ENCODE assay signal across 21 mouse cellular contexts in the genomic region with DNA sequence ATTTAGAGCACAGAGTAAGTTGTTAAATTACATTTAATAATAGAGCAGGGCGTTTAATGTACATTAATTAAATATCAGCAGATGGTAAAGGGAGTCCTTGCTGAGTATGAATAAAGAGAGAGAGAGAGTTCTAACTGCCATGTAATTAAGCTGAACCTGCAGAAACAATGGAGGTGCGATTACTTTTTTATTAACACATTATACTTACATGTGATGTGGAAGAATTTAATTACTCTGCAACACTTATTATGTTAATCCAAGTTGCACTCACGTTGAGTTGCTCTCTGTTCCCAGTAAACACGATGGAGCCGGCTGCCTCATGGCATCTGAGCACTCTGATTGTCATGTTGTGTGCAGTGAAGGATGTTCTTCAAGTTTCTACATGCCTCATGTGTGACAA.
DNase-seq lines count a peak whose midpoint lies in the region; ATAC-seq lines count a peak whose summit lies in the region.
"Had no signal": no experiment of that assay in that cellular context is flagged by ENCODE, and none has a peak within 500 bp of the region (broad histone marks: within the 10 kb centered on the region; RNA-seq: fewer than 3 reads in every experiment).

No protein-coding gene starts in this region.

- H3K4me3 ChIP-seq in neural tube, embryonic 12.5 days, result no peak overlapping the region
- no peak overlapping the region for H3K4me3 ChIP-seq in forebrain, embryonic 15.5 days
- H3K4me3 ChIP-seq in neural tube, embryonic 13.5 days, result no peak overlapping the region
- H3K4me3 ChIP-seq: embryonic facial prominence, embryonic 13.5 days; left cerebral cortex, adult 2 months; midbrain, embryonic 15.5 days had no signal

- no peak for DNase-seq in neural tube, embryonic 10.5 days (ENCODE audit: extremely low spot score, low spot score)
- no peak for DNase-seq in urinary bladder, postnatal 36 days (ENCODE audit: low spot score in 2 of 2)
- no peak for DNase-seq in kidney, adult 8-10 months
- DNase-seq in lung, adult 18-20 months, result no peak
- DNase-seq: adrenal gland, postnatal 10 days; cerebellum, adult 11 months; cerebellum, postnatal 10 days; gastrocnemius, postnatal 36 days; kidney, adult 18-20 months; kidney, postnatal 10 days; left cerebral cortex, postnatal 4 days; liver; lung, postnatal 10 days; right cerebral cortex, postnatal 14 days; thymus, adult 18-20 months had no signal

- H3K4me1 ChIP-seq in neural tube, embryonic 12.5 days, result no peaks in the 10 kb centered on the region
- H3K4me1 ChIP-seq in forebrain, embryonic 15.5 days, result peaks cover 16% of the 10 kb centered on the region
- peaks cover 8% of the 10 kb centered on the region for H3K4me1 ChIP-seq in neural tube, embryonic 13.5 days (replicated peaks)
- H3K4me1 ChIP-seq: embryonic facial prominence, embryonic 13.5 days; midbrain, embryonic 15.5 days had no signal

- no peak overlapping the region for H3K9ac ChIP-seq in neural tube, embryonic 12.5 days
- H3K9ac ChIP-seq in forebrain, embryonic 15.5 days (replicated peaks), result no peak overlapping the region
- no peak overlapping the region for H3K9ac ChIP-seq in neural tube, embryonic 13.5 days
- H3K9ac ChIP-seq: embryonic facial prominence, embryonic 13.5 days; midbrain, embryonic 15.5 days had no signal

- no peaks in the 10 kb centered on the region for H3K36me3 ChIP-seq in neural tube, embryonic 12.5 days
- H3K36me3 ChIP-seq in forebrain, embryonic 15.5 days, result no peaks in the 10 kb centered on the region
- no peaks in the 10 kb centered on the region for H3K36me3 ChIP-seq in neural tube, embryonic 13.5 days
- H3K36me3 ChIP-seq: embryonic facial prominence, embryonic 13.5 days; midbrain, embryonic 15.5 days had no signal

- H3K4me2 ChIP-seq in neural tube, embryonic 12.5 days (replicated peaks), result no peak overlapping the region
- H3K4me2 ChIP-seq in forebrain, embryonic 15.5 days (replicated peaks), result no peak overlapping the region
- H3K4me2 ChIP-seq in neural tube, embryonic 13.5 days, result no peak overlapping the region
- H3K4me2 ChIP-seq: embryonic facial prominence, embryonic 13.5 days; midbrain, embryonic 15.5 days had no signal

- no peak overlapping the region for H3K27ac ChIP-seq in neural tube, embryonic 12.5 days
- peak overlapping the region; percentile 23; the same call in 1 of the 2 replicates for H3K27ac ChIP-seq in forebrain, embryonic 15.5 days (replicated peaks)
- H3K27ac ChIP-seq in neural tube, embryonic 13.5 days (replicated peaks), result no peak overlapping the region
- H3K27ac ChIP-seq: embryonic facial prominence, embryonic 13.5 days; left cerebral cortex, adult 2 months; midbrain, embryonic 15.5 days had no signal

- no peaks in the 10 kb centered on the region for H3K27me3 ChIP-seq in neural tube, embryonic 12.5 days (replicated peaks)
- no peaks in the 10 kb centered on the region for H3K27me3 ChIP-seq in forebrain, embryonic 15.5 days
- H3K27me3 ChIP-seq in neural tube, embryonic 13.5 days, result no peaks in the 10 kb centered on the region
- H3K27me3 ChIP-seq: embryonic facial prominence, embryonic 13.5 days; midbrain, embryonic 15.5 days had no signal

- peak; percentile 61 for ATAC-seq in neural tube, embryonic 12.5 days (ENCODE audit: low FRiP score, low read depth)
- peak; percentile 94 for ATAC-seq in forebrain, embryonic 15.5 days (replicated peaks)
- peak; percentile 65 for ATAC-seq in neural tube, embryonic 13.5 days (ENCODE audit: low read depth)
- ATAC-seq: midbrain, embryonic 15.5 days had no signal

- H3K9me3 ChIP-seq in neural tube, embryonic 12.5 days, result no peaks in the 10 kb centered on the region
- H3K9me3 ChIP-seq in forebrain, embryonic 15.5 days, result no peaks in the 10 kb centered on the region
- no peaks in the 10 kb centered on the region for H3K9me3 ChIP-seq in neural tube, embryonic 13.5 days
- H3K9me3 ChIP-seq: embryonic facial prominence, embryonic 13.5 days; midbrain, embryonic 15.5 days had no signal

- 65% methylated on average over 5 of the region's 5 CpGs for WGBS in neural tube, embryonic 12.5 days
- WGBS in forebrain, embryonic 15.5 days, result 4% methylated on average over 5 of the region's 5 CpGs
- WGBS in neural tube, embryonic 13.5 days, result 43% methylated on average over 5 of the region's 5 CpGs
